Mouse (Mus musculus) layer of hippocampus, postnatal 25 days (tissue): ENCODE results near the gene Efhc1. TPM values are rescaled to one million over a fixed set of nuclear protein-coding genes. Genes with fewer than 3 reads are reported as not detected.
"Not testable (repeated sequence)": the region's sequence is repeated elsewhere in the genome, so short reads cannot be mapped to it uniquely, and the experiment has no call there.

Experiments
- DNase-seq, 2 experiments: peaks; one replicate each; pipeline ENCODE4 v3.0.0; 2022; ENCODE audit warnings: mixed read lengths in 2 of 2, low spot score in 1 of 2; ENCODE audit errors: extremely low spot score in 1 of 2
- total RNA-seq, 2 experiments: library from RNA; stranded (reverse); gene quantifications; 2 replicates each; pipeline ENCODE4 v1.2.3; 2021

Efhc1 gene
- 1 to 10 TPM; 1.2 to 1.4 TPM for total RNA-seq

DNA sequence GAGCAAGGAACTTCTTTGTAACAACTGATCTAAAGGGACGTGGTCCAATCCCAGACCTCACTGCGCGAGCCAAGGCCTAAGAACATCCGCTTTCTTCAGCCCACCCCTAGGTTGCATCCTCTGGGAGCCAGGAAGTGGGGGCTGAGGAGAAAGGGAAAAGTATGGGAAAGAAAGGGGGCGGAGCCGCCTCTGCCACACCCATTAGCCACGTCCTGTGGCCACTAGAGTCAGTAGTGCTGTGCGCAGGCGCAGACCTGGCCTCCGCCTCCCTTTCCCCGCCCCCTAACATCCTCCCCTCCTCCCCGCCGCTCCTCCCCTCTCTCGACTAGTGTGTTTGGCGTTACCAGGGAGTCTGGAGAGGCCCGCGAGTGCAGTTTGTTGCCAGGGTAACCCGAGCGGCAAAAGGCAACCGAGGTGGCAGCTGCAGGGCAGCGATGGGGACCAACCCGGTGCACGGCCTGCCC is at the start of gene Efhc1:
Gene Efhc1, plus strand, starts transcription at position 327 of the 464 bp plus-strand sequence.
- peak; percentile 85 to 87 for DNase-seq

DNA sequence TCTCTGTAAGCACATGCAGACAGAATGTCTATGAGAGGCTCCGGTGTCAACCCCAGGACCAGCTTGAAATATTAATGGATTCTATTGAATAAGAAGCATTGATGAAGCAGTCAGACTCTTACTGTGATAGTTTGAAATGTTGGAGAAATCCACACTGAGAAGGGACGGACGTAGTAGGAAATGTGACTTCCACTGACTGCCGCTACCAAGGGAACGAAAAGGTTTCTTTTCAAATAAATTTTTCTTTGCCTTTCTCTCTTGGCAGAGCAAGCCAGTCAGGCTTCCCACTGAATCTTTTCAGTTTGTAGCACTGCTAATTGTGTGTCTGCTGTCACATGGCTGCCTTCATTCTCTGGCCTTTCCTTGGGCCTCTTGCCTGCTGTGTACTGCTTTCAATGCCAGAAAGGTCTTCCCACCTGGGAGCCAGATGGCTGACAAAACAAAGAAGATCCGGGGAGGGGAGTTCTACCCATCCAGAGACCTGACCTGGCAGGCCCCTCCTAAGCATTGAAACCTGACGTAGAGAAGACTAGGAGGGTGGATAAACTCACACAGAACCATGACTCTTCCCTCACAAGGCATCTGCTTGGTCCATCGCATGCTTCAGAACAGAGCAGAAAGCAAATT is 45.8 kb upstream of the Efhc1 start:
- DNase-seq = peak in 1 of 2 experiments; percentile 36

DNA sequence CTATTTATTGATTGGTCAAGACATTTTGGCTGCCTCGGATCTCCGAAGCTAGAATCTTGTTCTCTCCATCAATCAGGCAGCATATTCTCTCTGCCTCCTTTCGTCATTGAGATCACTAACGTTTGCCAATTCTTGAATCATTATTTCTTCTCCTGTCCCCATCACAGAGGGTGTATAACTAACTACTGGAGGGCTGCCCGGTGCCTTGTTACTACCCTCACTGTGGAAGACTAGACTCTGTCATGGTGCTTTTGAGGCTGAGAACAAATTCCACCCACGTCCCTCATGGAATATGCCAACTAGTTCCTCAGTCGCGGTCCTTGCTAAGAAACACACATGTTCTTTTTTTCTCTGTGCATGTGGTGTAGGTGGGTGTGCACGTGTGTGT is 45.3 kb upstream of the Efhc1 start:
- peak; percentile 45 to 67 for DNase-seq

DNA sequence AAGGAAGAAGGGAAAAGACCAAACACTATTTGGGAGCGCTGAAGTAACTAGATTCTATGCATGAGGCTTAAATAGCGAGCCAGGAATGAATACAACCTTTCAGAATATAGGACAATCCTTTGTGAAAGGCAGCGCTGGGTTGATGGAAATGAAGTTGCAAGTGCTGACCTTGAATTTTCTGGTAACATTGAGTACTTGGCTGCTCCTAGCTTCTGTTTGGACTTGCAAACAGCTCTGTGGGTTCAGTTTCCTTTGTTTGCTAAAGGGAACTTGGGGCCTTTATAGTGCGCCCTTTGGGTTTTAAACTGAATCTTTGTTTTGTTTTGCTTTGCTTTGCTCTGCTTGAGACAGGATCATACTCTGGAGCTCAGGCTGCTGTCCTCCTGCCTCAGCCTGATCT is 42.9 kb upstream of the Efhc1 start:
- DNase-seq = no peak

DNA sequence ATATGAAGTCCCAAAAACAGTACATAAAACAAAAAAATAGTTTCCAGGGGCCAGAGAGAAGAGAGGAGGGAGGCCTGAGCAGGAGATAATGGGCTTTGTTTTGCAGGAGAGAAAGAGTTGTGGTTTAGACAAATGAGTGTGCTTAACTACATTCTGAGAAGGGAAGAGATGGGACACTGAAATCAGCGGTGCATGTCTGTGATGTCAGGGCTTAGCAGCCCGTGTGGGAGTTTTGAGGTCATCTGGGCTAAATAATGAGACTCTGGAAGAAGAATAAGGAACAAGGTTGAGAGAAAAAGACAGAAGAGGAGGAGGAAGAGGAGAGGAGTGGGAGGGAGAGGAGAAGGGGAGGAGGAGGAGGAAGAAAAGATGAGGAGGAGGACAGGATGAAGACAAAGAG is 39.3 kb upstream of the Efhc1 start:
- no peak for DNase-seq

DNA sequence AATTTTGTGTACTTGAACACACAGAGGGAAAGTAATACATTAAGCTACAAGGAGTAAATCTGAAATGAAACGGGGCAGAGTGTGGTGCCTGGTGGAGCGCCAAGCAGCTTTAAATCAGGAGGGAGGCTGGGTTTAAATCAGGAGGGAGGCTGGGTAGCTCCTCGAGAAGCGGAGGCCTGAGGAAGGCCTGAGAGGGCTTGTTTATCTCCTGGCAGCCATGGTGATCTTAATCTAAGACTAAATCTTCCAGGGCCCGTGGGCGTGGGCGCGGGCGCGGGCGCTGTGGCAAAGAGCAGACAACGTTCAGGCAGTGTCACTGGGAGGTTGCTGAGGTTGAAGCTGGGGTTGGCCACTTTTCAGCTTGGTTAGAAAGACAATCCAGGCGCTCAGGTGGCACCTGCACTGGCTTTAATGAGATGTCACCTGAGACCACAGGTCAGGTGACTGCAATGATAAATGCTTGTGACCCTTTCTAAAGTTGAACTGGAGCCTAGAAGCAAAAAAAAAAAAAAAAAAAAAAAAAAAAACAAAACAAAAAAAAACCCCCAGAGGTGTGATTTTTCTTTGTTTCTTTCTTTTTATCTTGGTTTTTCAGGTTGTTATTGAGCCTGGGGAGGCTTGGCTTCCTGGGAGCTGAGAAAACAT is 38.8 kb upstream of the Efhc1 start:
- DNase-seq = no peak

DNA sequence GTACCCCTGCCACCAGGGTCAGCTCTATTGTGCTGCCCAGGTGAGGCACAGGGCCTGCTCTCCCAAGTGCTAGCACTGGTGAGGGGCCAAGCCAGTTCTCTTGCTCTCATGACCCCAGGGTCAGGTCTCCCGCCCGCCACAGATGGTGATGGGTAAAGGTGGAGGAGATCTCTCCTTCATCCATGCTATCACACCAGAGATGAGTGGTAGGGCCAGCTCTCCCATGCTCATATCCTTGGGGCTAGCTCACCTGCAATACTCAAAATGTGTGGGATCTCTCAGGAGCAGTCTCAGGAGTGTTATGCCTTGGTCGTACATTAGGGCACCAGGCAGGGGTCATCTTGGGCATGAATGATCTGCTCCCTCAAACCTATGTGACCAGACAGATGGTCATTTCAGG is 36.7 kb upstream of the Efhc1 start:
- no peak for DNase-seq

DNA sequence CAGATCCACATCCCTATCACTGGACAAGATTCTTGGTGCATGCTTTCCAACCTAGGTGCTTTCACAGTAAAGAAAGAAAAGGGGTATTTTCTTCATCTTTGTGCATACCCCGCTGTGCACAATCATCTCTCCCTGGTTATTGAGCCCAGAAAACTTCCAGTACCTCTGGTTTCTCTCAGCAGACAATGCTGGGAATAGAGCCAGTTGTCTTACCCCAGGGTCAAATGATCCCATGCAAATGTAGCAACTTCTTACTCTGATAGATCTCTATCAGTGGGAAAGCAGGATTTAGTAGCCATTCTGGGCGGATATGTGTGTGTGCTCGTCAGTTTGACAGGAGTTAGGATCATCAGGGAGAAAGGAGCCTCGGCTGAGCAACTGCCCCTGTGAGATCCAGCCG is 35.8 kb upstream of the Efhc1 start:
- no peak for DNase-seq

DNA sequence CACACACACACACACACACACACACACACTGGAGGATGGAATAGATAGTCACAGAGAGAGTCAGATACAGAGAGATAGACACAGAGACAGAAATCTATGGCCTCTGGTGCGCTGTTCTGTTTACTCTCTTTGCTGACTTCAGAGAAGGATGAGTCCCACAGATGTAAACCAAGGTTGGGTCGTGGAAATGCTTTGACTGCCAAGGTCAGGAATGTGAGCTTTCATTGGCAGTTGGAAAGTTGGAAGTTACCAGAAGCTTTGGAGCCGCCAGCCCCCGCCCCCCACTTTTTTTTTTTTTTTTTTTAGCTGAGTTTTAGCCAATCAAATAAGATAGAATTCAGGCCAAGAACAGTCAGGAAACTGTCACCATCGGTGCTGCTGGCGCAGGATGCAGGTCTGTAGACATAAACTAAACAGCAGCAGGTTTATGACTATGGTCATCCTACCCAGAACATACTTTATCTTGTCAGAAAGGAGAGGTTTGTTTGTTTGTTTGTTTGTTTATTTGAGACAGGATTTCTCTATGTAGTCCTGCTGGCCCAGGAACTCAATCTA is 33.9 kb upstream of the Efhc1 start:
- DNase-seq = no peak

DNA sequence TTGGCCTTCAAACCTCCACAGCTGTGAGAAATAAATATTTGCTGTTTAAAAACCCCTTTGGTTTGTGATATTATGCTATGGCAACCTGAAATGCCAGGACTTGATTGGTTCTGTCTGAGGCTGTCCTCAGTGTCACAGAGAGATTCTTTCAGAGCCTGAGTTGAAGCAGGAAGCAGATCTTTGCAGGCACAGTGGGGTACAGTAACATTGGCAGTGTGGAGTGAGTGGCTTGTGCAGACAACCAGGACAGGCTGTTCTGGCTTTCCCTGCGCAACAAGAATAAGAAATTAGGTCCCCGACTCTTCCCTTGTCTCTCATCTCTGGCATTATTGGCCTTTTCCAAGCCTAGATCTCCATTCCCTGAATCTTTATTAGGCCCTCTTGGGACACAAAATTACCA is 31.7 kb upstream of the Efhc1 start:
- no peak for DNase-seq

DNA sequence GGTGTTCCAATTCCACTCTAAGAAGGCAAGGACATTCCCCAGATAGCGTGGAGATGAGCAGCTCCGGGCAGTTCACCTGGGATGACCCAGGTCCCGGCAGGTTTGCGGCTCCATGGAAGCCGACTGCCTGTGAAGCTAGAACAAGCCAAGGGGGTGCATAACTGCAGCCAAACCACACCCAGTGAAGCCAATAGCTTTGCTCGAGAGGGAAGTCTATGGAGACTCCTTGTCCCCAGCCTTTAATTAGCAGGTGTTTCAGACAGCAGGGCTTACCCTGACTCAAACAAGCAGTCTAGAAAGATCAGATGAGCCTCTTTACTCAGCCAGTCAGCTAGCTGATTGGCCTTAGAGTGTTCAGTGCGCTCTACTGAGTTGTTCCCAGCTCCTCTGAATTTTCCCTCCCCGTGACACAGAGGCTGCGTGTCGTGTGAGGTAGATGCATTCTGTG is 30.3 kb upstream of the Efhc1 start:
- no peak for DNase-seq

DNA sequence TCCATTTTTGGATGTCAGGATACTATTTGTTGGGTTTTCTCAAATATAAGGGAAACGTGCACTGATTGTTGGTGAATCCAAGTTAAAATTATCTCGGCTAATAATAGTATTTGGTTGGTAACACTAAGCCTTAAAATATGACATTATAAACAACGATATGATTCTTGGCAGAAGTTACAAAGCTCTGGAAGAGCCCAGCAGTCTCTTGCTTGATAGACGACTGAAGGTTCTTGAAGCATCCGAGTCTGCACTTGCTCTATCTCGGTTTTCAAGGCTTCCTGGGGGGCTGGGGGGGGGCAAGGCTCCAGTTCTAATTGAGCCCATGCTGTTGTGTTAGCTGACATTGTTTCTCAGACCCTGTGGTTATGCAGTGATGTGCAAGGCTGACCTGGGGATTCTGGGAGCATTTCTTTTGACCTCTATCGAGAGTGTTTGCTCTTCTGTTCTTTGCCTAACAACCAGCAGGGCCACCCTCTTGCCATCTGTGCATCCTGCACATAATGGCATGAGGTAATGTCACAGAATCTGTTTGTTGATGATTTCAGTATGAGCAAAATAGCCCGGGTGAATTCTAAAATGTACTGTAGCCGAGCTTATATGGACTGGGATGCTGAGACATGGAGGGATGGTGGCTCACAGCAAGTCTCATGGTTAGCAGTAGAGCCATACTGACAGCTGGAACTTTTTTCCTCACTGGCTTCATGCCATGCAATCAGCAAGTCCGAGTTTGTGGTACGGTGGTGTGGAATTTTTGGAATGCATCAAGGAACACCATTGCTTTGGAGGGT is 28.6 kb upstream of the Efhc1 start:
- DNase-seq = no peak

DNA sequence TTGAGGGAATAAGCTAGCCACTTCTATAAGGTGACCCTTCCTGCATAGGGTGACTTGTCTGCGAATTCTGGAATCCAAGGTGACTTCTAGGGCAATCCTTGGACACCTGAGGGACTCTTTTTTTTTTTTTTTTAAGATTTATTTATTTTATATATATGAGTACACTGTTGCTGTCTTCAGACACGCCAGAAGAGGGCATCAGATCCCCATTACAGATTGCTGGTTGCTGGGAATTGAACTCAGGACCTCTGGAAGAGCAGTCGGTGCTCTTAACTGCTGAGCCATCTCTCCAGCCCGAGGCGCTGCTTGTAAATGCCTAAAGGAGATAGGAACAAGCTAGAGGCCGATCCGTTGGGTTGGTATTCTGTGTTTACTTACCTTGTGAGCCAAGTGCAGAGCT is 26.1 kb upstream of the Efhc1 start:
- not testable (repeated sequence) for DNase-seq

DNA sequence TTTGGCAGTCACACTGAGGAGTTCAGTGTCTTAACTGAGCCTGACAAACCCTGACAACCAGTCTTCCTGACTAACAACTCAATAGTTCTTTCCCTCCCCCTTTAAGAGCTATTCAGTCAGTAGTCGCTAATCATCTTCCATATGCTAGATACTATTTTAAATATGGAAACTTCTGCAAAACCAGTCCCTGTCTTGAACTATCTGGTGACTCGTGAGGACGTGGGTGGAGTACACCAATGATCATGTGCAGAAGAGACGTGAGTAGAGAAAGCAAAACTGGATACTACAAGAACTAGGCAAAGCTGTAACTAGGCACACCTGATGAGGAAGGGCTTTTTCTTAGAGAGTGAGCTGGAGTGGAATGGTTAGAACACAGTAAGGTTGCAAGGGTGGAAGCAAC is 25.5 kb upstream of the Efhc1 start:
- no peak for DNase-seq

DNA sequence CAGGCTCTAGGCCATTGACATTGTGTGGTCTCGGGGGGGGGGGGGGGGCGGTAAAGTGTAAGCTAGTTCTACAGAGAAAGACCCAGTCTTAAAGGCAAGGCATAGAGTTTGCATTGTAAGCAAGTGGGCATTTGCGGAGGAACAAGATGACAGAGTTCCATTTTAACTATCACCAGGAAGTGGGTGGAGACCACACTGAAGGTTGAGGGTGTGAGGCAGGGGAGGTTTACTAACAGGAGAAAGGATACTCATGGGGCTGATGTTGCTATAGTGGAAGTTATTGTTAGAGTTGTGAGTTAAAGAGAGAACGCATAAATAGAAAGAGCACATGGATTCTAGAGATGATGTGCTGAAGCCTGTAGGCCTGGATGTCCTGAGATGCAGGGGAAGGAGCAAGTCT is 25.1 kb upstream of the Efhc1 start:
- no peak for DNase-seq

DNA sequence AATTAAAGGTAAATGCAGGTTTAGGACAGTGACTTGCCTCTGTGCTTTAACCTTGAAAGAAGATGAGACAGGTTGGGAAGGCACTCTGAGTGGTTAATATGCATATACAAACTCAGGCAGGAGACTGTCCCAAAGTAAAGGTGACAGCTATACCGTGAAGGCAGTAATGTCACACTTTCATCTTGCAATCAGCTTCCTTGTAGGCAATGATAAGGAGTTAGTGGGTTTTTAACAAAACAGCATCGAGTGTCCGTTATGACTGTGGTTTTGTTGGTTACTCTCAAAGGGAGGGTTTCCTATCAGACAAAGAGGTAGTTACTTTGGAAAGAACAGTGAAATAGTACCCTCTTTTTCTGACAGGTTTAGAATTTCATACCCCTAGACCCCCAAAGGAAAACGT is 22.9 kb upstream of the Efhc1 start:
- DNase-seq = no peak

DNA sequence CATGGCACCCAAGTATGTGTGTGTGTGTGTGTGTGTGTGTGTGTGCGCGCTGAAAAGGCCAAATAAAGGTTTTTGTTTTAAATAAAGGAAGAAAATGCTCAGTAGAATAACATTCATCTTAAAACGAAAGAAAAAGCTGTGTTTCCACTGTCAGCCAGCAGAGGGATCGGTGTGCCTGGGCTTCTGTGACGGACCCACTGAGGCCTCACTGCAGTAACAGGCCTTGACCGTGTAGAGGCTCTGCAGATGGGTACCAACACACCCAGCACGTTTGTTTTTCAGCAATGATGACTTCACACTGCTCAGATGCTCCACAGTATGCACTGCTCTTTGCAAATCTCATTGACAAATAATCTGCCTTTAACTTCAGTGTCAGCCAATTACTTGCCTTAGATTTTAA is 18.0 kb upstream of the Efhc1 start:
- peak; percentile 34 to 71 for DNase-seq

DNA sequence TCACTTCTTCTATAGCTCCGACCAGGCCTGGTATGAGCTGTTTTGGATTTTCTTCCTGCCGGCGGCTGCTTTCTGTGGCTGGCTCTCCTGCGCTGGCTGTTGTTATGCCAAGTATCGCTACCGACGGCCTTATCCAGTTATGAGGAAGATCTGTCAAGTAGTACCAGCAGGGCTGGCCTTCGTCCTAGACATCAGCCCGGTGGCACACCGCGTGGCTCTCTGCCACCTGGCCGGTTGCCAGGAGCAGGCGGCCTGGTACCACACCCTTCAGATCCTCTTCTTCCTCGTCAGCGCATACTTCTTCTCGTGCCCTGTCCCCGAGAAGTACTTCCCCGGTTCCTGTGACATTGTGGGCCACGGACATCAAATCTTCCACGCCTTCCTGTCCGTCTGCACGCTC is 16.3 kb upstream of the Efhc1 start:
- DNase-seq = no peak

DNA sequence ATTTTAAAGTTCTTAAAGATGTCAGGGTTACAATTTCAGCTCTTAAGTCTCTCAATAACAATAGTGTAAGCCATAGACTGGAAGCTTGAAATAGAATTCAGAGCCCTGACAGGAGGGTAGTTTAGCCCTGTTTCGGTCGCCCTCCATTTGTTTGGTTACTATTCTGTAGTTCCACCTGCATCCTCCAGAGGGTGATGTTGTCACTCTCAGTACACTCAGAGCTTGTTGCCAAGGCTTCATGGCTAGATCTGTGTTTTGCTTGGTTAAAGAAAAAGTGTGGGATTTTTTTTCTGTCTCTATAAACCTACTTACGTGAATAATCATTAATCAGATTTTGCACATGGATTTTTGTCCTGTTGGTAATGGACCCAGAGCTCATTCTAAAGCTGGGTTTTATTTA is 12.4 kb upstream of the Efhc1 start:
- peak in 1 of 2 experiments; percentile 63 for DNase-seq

DNA sequence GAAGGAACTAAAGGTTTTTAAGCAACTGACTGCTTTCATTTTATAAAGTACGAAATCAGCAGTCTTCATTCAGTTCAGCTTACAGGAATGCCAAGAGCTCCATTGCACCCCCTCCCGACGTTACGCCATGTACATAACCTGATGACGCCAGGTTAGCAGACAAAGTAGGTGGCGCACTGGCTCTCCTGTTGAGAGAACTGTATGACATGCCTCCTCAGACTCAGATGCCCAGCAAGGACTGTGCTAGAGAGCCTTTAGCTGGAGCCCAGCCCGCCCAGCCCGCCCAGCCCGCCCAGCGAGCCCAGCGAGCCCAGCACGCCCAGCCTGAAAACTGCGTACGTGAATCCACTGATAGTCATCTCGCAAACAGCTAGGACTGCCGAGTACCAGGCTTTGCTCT is 11.3 kb upstream of the Efhc1 start:
- DNase-seq = no peak

DNA sequence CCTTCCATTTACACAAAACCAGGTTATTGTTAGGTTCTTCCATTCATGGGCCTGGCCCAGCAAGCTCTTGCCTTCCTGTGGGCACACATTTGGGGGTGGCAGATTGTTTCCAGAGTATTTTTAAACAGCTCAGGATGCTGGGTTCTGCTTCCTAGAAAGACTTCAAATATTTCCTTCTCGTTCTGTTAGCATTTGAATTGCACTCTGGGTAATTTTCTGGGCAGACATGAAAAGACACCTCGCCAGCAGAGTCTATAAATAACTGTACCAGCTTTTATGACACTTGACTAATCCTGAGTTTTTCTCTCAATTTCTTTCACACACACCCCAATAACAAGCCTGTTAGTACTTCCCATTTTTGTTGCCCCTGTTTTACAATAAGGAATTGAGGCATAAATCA is 10.1 kb upstream of the Efhc1 start:
- DNase-seq = no peak
